Mouse (Mus musculus): ENCODE results near the gene Fam13c.

DNA sequence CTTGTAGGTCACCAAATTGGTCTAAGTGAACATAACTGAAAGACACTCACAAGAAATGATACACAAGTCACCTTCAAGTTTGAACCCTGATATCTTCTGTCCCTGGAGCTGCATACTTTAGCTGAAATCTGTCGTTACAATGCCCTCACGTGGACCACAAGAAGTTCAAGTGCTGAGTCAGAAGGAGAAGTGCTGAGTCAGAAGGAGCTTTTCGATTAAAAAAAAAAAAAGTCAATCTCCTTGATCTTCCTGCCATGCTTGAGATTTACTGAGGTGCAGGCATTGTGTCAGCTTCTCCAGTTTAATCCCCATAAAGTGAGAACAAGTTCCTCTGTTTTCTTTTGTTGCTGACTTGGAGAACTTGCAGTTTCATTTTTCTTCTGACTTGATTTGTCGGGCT is 38.3 kb upstream of the Fam13c start:
- TF ChIP-seq CTCF (IDR thresholded peaks at IDR 0.05; ENCODE audit: control insufficient read depth, insufficient read depth, low read length) (no peak), POLR2A (IDR thresholded peaks at IDR 0.05; ENCODE audit: borderline replicate concordance, control insufficient read depth, low read depth, low read length) (no peak)

All from bone marrow, adult 2 months (tissue).